Mouse (Mus musculus) layer of hippocampus, postnatal 36 days (tissue): ENCODE measurements at regions not wholly inside any gene's neighbourhood (a gene's known extent, or its start where the extent isn't known, plus 50 kb on each side); places are given as distances from the start of the nearest gene placed in this dataset.

Source experiments
- DNase-seq, 2 experiments: peaks; one replicate each; pipeline ENCODE4 v3.0.0; 2022

DNA sequence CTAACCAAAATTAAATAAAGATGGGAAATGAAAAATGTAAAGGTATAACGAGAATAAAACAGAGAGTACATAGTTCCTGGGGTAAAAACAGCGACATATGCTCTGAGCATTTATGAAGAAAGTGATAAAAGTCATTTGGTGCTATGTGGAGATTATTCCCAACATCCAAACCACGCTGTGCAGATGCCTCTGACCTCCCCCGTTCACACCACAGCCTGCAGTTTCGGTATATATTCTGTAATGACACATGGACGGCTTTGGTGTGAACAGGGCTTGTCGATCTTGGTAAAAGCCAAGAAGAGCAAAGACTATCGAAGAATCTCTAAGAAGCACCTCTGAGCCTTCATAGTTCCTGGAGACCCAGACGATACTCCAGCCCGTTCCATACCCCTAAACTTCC lies 95.2 kb upstream of the Ppp1r26 start:
- DNase-seq, result no peak

DNA sequence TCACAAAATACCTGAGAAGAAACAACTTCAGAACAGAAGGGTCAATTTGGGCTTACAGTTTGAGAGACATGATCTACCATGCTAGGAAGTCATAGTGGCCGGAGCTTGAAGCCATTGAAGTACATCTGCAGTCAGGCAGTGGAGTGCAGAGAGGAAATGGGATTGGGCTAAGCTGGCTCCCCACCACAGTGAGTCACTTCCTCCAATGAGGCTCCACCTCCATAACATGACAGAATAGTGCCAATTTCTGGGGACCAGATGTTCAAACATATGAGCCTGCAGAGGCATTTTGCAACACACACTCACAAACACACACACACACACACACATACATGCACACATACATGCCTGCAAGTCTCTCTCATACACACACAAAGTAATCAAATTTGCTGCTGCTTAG lies 93.7 kb upstream of the Ppp1r26 start:
- no peak for DNase-seq

DNA sequence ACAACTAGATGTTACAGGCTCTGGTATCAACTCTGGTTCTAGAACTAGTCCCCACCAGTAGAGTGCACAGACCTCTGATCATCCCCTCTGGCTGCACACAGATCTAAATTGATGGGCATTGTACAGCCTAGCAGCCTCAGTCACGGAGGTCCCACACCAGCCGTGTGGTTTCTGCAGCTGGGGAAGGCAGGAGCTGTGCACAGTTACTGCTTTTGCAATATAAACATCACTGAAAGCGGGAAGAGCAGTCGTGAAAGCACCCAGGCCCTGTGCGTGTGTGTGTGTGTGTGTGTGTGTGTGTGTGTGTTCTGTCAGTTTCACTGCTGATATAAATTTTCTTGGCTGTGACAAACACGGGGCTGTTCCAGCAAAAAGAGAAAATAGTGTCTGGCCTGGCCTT lies 84.4 kb upstream of the Ppp1r26 start:
- DNase-seq, result no peak

DNA sequence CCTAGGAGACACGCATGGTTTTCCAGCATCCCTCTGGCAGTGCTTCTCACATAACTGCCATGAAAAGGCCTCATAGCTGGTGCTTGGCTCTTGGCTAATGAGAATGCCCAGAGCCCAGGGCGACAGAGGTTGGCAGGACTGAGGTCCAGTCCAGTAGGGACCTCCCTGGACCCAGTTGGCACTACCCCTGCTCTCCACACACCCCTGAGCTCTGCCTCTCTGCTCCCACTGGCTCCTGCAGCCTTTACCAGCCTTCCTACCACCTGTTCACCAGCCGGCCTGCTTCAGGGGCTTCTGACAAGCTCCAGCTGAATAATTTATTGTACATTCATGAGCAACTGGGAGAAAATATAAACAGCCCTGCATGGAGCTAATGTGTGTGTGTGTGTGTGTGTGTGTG lies 82.0 kb upstream of the Ppp1r26 start:
- no peak for DNase-seq

DNA sequence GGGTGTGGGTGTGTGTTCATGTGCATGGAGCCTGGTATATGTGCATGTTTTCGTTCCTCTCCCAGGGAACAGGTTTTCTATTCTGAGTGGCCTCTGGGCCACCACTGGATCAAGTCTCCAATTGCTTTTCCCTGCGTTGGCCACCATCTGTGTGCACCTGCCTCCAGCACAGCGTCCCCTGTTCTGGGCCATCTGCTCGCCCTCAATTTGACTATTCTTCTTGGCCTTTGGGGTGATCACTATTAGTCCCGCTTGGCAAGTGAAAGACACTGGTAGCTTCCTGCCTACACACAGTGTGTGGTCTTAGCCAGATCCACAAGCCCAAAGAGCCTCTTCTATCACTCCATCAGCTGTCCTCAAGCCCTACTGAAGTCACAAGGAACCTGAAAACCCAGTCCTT lies 80.8 kb upstream of the Ppp1r26 start:
- no peak for DNase-seq

DNA sequence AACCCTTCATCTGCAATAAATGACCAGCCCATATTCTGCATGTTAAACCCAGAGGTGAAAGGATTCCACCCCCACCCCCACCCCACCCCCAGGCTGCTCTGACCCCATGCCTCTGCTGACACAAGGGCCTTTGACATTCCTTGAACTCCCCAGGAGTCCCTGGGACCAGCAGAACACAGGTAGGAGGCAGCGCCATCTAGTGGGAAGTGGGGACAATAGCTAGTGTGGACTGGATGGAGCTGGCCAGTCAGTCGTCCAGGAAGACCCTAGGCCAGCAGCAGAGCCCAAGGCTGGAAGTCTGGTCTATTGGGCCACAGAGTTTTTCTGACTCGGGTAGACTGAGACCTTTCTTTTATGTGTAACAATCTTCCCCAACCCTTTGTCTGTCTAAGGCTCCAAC lies 71.8 kb upstream of the Ppp1r26 start:
- peak; percentile 48 to 64 for DNase-seq

DNA sequence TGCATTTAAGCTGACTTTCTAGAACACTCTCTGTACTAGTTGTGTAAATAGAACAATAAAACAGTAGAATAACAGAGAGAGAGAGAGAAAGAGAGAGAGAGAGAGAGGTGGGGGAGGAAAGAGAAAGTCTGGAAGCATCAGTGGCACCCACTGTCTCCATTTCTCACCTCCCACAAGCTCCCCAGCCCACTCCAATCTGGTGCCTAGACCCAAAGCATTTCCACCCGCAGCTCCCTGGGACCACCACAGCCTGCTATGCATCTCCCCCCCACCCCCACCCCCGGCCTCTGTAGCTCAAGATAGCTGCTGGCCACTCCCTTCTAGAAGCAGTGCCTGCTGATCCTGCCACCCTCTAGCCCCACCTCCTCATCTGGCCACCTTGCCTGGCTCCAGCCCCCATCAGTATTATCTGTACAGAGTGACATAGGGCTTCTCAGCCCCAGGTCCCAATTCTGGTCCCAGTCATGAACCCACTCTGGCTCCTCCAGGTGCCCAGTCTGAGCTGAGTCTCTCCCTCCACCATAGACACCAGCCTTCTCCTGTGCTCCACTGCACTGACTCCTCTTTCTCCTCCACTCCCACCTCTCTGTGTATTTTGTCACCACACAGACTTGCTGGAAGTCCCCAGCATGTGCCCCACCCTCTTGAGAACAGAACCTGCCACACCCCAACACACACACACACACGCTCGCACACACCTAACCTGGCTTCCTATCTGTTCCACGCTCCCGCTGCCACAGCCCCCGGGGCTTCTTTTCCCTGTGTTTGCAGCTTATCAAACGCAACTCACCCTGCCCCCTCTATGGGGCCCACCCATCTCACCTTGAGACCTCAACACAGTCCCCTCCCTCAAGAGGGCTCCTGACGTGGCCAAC lies 68.4 kb upstream of the Ppp1r26 start:
- DNase-seq, result peak; percentile 52 to 55

DNA sequence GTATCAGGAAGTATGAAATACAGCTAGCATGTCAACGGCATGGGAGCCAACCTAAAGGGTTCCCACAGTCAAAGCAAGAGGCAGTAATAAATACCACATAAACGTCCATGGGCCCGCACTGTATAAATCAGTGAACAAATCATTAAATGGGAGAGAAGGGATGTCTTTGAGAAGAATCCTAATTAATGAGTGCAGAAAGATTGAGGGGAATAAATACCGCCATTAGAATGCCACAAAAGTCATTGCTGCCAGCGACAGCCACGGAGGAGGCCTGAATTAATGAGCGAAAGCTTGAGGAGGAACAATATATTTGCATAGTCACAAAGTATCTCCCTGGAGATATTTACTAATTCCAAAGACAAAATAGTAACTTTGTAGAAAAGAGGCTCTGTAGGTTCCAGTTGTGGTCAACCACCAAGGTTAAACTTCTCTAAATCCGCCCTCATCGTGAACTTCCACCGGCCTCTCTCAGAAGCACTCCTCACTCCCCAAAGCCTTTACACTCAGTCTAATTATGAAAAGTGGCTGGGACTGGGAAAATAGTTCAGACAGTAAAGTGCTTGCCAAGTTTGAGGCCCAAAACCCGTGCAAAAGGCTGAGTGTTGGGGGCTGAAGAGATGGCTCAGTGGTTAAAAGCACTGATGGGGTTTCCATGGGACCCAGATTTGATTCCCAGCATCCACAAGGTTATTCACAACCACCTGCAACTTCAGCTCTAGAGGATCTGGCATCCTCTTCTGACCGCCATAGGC lies 64.4 kb upstream of the Ppp1r26 start:
- DNase-seq, result no peak

DNA sequence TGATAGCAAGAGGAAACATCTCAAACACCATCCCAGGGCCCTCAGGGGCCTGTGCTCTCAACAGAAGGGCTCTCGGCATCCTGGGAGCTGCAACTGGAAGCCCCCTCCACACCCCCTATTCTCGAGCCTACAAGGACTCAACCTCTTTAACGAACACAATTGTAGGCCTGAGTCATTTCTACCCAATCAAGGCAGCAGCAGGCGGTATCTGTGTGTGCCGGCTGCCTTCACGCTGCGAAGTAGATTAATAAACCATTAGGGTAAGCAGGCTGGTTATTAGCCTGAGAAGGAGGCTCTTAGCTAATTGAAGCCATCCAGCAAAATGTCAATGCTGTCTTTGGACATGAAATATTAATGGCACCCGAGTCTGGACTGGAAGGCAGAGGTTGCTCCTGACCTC lies 61.7 kb upstream of the Ppp1r26 start:
- no peak for DNase-seq

DNA sequence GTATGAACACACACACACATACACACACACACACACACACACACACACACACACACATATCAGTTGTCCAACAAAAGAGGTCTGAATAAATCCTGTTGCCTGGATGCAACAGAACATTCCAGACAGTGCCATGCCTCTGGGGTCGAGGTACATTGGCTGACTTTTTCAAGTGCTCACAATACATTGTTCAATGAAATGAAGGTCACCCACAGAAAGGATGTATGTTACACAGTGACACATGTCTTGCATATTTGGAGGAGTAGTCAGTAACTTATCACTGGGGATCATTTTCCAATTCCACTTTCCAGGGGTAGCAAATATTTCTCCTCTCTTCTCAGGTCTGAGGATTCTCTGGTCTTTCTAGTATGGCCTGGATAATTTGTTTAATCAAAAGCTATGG lies 59.8 kb upstream of the Ppp1r26 start:
- DNase-seq, result no peak

DNA sequence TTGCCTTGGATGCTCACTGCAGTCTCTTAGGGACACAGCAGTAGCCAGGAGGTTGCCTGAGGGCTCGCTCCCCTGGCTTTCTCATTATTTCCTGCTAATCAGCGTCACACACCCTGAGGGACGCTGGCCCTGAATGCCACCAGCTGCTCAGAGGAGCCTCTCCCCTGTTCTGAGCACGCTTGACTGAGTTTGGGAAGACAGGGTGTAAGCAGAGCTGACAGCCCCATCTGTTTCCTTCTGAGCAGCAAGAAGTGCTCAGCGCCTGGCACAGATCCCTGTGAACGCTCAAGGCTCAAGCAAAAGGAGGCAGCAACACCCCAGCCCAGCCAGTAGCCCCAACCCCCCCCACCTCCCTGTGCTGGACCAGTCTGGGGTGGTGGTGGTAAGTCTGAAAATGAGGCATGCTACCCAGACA lies 59.2 kb upstream of the Ppp1r26 start:
- DNase-seq, result peak; percentile 57 to 65

DNA sequence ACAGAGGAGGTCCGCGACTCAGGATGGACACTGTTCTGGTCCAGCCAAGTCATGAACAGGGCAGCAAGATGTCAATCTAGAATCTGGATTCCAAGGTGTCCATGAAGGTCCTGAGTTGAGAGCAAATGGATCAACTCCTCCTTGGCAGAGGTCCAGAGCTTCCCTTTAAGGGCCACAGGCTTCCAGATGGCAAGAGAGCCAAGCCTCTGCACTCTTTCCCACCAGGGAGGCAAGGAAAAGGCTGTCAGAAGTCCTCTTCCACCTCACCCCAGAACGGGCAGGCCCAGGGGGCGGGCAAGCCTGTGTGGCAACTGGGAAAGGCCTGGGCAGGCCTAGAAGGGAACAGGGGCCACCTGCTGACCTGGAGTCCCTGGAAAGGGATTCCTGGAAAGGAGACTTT lies 58.7 kb upstream of the Ppp1r26 start:
- DNase-seq, result no peak

DNA sequence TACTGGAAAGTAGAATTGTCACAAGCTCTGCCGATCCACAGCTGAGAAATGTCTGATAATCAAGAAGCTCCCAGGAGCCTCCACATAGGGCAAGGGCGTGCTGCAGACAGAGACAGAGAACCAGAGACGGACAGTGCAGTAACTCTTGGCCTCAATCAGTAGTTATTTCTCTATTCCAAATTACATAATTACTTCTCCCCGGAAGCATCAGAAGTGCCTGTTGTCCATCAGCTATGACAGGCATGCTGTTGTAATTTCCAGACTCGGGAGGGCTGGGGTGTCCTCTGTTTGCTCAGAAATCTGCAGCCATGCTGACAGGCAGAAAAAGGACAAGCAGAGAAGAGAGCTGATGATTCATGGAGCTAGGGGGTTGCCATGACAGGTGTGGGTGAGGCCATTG lies 56.9 kb upstream of the Ppp1r26 start:
- no peak for DNase-seq

DNA sequence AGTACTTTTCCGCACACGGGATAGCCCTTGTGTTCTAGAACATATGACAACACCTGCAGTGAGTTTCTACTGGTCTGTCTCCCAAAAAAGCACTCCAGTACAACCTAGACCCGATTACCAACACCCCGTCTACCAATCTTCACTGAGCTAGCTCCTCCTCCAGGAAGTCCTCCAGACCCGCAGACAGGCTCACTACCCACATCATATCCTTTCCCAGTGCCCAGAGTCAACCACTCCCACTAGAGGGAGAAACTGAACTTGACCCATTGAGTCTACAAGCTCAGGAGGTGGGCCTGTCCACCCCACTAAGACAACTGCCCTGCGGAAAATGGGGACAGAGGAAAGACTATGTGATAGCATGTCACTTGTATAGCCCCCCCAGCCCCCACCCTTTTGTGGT lies 51.2 kb upstream of the Ppp1r26 start:
- no peak for DNase-seq
